Mouse (Mus musculus): ENCODE data around the gene Cd70. TPM values are rescaled to one million over a fixed set of nuclear protein-coding genes. Genes with fewer than 3 reads are reported as not detected.
"Not testable (repeated sequence)": the region's sequence is repeated elsewhere in the genome, so short reads cannot be mapped to it uniquely, and the experiment has no call there.

Gene Cd70
- polyA plus RNA-seq, 1 experiment from 2014 or later = not detected

DNA sequence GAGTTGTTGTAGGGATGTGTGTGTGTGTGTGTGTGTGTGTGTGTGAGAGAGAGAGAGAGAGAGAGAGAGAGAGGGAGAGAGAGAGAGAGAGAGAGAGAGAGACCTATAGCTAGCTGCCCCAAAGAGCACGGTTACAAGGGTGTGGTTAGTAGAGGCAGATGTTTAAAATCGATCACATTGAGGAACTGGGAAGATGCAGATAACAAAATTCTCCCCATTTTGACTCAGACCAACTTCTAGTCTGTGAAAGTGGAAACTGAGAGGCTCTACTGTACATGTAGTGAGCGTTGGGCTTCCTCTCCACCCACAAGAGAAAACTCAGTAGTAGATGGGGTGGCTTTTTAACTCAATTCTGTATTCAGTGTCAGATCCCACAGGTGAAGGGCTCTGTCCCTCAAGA, 9.9 kb downstream of the Cd70 start:
- Histone ChIP-seq H3K9me3 (replicated peaks; ENCODE audit: low read length) (no peaks in the 10 kb centered on the region), H3K4me2 (ENCODE audit: low read length) (no peak overlapping the region), H3K4me1 (replicated peaks; ENCODE audit: insufficient read depth, low read length) (no peaks in the 10 kb centered on the region), H3K27me3 (ENCODE audit: insufficient read depth, low read length) (no peaks in the 10 kb centered on the region), H3K9ac (ENCODE audit: low read depth, low read length) (no peak overlapping the region), H3K36me3 (ENCODE audit: insufficient read depth, low read length) (no peaks in the 10 kb centered on the region), H3K4me3 (replicated peaks; ENCODE audit: low read depth, low read length) (no peak overlapping the region), H3K27ac (no peak overlapping the region)
- DNase-seq (ENCODE audit: low spot score) (no peak), ATAC-seq (replicated peaks; ENCODE audit: low FRiP score, low read depth) (no peak)
- WGBS = 88% methylated on average over 3 of the region's 3 CpGs
- TF ChIP-seq CTCF (IDR thresholded peaks at IDR 0.05; ENCODE audit: low read depth) = no peak

- H3K9me3 ChIP-seq (replicated peaks; ENCODE audit: low read length) = no peaks in the 10 kb centered on the region
- no peak overlapping the region for H3K4me3 ChIP-seq (replicated peaks; ENCODE audit: low read depth, low read length)
- 90% methylated on average over 4 of the region's 4 CpGs for WGBS
- H3K36me3 ChIP-seq (ENCODE audit: insufficient read depth, low read length) = no peaks in the 10 kb centered on the region
- no peak overlapping the region for H3K27ac ChIP-seq
- H3K27me3 ChIP-seq (ENCODE audit: insufficient read depth, low read length) = no peaks in the 10 kb centered on the region
- H3K9ac ChIP-seq (ENCODE audit: low read depth, low read length) = no peak overlapping the region
- ATAC-seq (replicated peaks; ENCODE audit: low FRiP score, low read depth) (no peak), DNase-seq (ENCODE audit: low spot score) (no peak)
- H3K4me1 ChIP-seq (replicated peaks; ENCODE audit: insufficient read depth, low read length) = no peaks in the 10 kb centered on the region
- TF ChIP-seq CTCF (IDR thresholded peaks at IDR 0.05; ENCODE audit: low read depth) = no peak
- no peak overlapping the region for H3K4me2 ChIP-seq (ENCODE audit: low read length)
Observed at GRCm38 (mm10) chr17:57138676-57139075, 10.9 kb downstream of the Cd70 start.

DNA sequence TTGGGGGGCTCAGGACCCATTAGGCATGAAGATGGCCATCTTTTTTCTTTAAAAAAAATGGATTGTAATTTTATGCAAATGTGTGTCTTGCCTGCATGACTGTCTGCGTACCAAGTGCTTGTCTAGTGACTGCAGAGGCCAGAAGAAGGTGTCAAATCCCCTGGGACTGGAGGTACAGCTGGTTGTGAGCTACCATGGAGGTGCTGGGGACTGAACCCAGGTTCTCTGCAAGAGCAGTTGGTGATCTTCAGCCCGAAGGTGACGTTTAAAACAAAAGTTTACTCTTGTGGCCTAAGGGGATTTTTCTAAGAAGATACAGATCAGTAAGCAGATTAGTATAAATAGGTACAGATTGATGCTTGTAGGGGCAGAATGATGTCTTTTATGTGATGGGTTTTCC, 13.9 kb downstream of the Cd70 start:
- WGBS = 82% methylated on average over 3 of the region's 3 CpGs
- no peak overlapping the region for H3K4me2 ChIP-seq (ENCODE audit: low read length)
- no peaks in the 10 kb centered on the region for H3K27me3 ChIP-seq (ENCODE audit: insufficient read depth, low read length)
- DNase-seq (ENCODE audit: low spot score) (no peak), ATAC-seq (replicated peaks; ENCODE audit: low FRiP score, low read depth) (no peak)
- no peak overlapping the region for H3K4me3 ChIP-seq (replicated peaks; ENCODE audit: low read depth, low read length)
- TF ChIP-seq CTCF (IDR thresholded peaks at IDR 0.05; ENCODE audit: low read depth) = no peak
- H3K4me1 ChIP-seq (replicated peaks; ENCODE audit: insufficient read depth, low read length) = no peaks in the 10 kb centered on the region
- no peaks in the 10 kb centered on the region for H3K36me3 ChIP-seq (ENCODE audit: insufficient read depth, low read length)
- no peaks in the 10 kb centered on the region for H3K9me3 ChIP-seq (replicated peaks; ENCODE audit: low read length)
- H3K27ac ChIP-seq = no peak overlapping the region
- no peak overlapping the region for H3K9ac ChIP-seq (ENCODE audit: low read depth, low read length)

- no peak overlapping the region for H3K4me3 ChIP-seq (replicated peaks; ENCODE audit: low read depth, low read length)
- no peak for DNase-seq (ENCODE audit: low spot score)
- no peaks in the 10 kb centered on the region for H3K4me1 ChIP-seq (replicated peaks; ENCODE audit: insufficient read depth, low read length)
- H3K9me3 ChIP-seq (replicated peaks; ENCODE audit: low read length) = no peaks in the 10 kb centered on the region
- no peak overlapping the region for H3K9ac ChIP-seq (ENCODE audit: low read depth, low read length)
- H3K27ac ChIP-seq = no peak overlapping the region
- no peaks in the 10 kb centered on the region for H3K36me3 ChIP-seq (ENCODE audit: insufficient read depth, low read length)
- no peak for ATAC-seq (replicated peaks; ENCODE audit: low FRiP score, low read depth)
- 85% methylated on average over 2 of the region's 2 CpGs for WGBS
- TF ChIP-seq CTCF (IDR thresholded peaks at IDR 0.05; ENCODE audit: low read depth) = no peak
- no peaks in the 10 kb centered on the region for H3K27me3 ChIP-seq (ENCODE audit: insufficient read depth, low read length)
- H3K4me2 ChIP-seq (ENCODE audit: low read length) = no peak overlapping the region
Observed at GRCm38 (mm10) chr17:57134693-57135092, 14.9 kb downstream of the Cd70 start.

DNA sequence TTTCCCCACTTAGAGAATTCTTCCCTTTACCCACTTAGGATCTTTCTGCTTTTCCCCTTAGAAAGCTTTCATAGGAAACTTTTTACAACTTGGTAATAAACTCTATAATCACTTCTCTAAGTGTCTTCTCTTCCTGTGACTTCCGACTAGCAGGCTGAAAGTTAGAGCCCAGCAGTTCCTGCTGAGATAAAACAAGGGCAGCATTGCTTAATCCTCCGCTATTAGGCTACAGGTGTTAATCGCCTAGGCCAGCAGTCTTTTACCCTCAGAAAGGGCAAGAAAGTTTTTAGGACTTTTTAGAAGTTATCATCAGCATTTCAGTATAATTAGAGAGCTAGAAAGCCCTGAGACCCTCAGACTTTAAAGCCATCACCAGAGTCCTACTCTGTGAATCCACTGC, 15.6 kb downstream of the Cd70 start:
- not testable (repeated sequence) for H3K4me1 ChIP-seq (replicated peaks; ENCODE audit: insufficient read depth, low read length); H3K9me3 ChIP-seq (replicated peaks; ENCODE audit: low read length); H3K9ac ChIP-seq (ENCODE audit: low read depth, low read length); H3K27me3 ChIP-seq (ENCODE audit: insufficient read depth, low read length); H3K4me3 ChIP-seq (replicated peaks; ENCODE audit: low read depth, low read length); H3K4me2 ChIP-seq (ENCODE audit: low read length); H3K36me3 ChIP-seq (ENCODE audit: insufficient read depth, low read length); DNase-seq (ENCODE audit: low spot score); H3K27ac ChIP-seq; ATAC-seq (replicated peaks; ENCODE audit: low FRiP score, low read depth)
- WGBS = 12% methylated on average over 3 of the region's 3 CpGs

DNA sequence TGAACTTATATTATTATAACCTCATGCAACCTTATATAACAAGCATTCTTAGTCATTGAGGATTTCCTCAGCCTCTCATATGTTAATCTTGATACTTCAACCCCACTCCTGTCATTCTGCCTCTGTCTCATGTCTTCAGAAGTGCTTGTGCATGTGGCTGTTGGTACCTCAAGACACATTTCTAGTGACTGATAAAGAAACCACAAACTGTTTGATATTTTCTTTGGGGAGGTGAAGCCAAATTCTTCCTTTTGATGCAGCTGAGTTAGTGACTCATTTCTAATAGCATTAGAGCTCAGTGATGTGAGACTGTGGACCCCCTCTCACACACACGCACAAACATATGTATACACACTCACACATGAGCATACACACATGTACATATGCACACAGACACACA, 17.8 kb downstream of the Cd70 start:
- H3K9me3 ChIP-seq (replicated peaks; ENCODE audit: low read length) = no peaks in the 10 kb centered on the region
- WGBS = 68% methylated on average over 1 of the region's 1 CpGs
- no peaks in the 10 kb centered on the region for H3K27me3 ChIP-seq (ENCODE audit: insufficient read depth, low read length)
- H3K36me3 ChIP-seq (ENCODE audit: insufficient read depth, low read length) = no peaks in the 10 kb centered on the region
- no peak overlapping the region for H3K4me2 ChIP-seq (ENCODE audit: low read length)
- H3K4me3 ChIP-seq (replicated peaks; ENCODE audit: low read depth, low read length) = no peak overlapping the region
- DNase-seq (ENCODE audit: low spot score) = no peak
- H3K27ac ChIP-seq = no peak overlapping the region
- H3K9ac ChIP-seq (ENCODE audit: low read depth, low read length) = no peak overlapping the region
- ATAC-seq (replicated peaks; ENCODE audit: low FRiP score, low read depth) = no peak
- no peaks in the 10 kb centered on the region for H3K4me1 ChIP-seq (replicated peaks; ENCODE audit: insufficient read depth, low read length)
- no peak for TF ChIP-seq CTCF (IDR thresholded peaks at IDR 0.05; ENCODE audit: low read depth)

DNA sequence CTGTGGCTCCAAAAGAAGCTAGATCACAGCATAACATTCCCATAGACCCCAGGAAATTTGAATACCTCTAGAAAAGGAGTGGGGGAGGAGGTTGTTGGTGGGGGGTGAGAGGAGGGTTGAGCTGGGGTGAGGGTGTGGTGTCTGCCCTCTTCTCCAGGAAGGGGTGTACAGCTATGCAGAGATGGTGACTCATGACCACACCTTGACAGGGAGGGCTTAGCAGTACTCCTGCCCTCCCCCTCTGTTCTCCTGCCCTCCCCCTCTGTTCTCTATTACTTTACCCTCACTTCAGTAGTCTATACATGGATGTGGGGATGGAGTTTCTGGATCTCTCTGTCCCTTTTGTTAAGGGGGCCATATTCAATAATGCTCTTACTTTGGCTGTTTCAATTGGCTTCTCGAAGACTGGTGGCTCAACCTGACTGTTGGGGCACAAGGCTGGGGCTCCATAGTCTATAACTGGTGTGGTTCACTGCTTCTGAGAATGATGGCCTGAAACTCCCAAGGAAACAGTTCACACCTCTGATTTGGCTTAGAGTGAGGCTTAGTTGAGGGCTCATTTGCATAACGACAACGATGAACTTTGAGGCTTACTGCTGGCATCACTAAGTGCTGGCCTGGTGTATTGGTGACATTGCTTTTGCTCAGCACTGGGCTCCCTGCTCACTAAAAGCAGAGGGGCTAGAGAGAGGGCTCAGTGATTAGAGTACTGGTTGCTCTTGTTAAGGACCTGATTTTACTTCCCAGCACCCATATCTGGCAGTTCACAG, 23.5 kb downstream of the Cd70 start:
- no peak overlapping the region for H3K4me2 ChIP-seq (ENCODE audit: low read length)
- TF ChIP-seq CTCF (IDR thresholded peaks at IDR 0.05; ENCODE audit: low read depth) = no peak

More for the DNA sequence above, 23.5 kb downstream of the Cd70 start:
- Histone ChIP-seq H3K9me3 (replicated peaks; ENCODE audit: low read length) (no peaks in the 10 kb centered on the region), H3K27me3 (ENCODE audit: insufficient read depth, low read length) (no peaks in the 10 kb centered on the region), H3K4me1 (replicated peaks; ENCODE audit: insufficient read depth, low read length) (no peaks in the 10 kb centered on the region), H3K4me3 (replicated peaks; ENCODE audit: low read depth, low read length) (no peak overlapping the region), H3K36me3 (ENCODE audit: insufficient read depth, low read length) (no peaks in the 10 kb centered on the region), H3K27ac (no peak overlapping the region), H3K9ac (ENCODE audit: low read depth, low read length) (no peak overlapping the region)
- ATAC-seq (replicated peaks; ENCODE audit: low FRiP score, low read depth) (no peak), DNase-seq (ENCODE audit: low spot score) (no peak)
- WGBS = 55% methylated on average over 3 of the region's 3 CpGs
